Mouse (Mus musculus): ENCODE data around the gene Il17rb.

- TF ChIP-seq CTCF (IDR thresholded peaks at IDR 0.05; ENCODE audit: low read depth) = no peak
- 0 out of 2 replicates have a peak, but pooled peaks have one; percentile 37 for TF ChIP-seq EP300 (IDR thresholded peaks at IDR 0.05; ENCODE audit: low read depth)
Observed at GRCm38 (mm10) chr14:29976927-29977326, 31.8 kb downstream of the Il17rb start.
